Mouse (Mus musculus) left cerebral cortex, postnatal 10 days (tissue): ENCODE results near the gene Rfxank. TPM values are rescaled to one million over a fixed set of nuclear protein-coding genes. Genes with fewer than 3 reads are reported as not detected.
A peak's percentile ranks its signal among the peaks of the same experiment; 100 is the strongest.

Source experiments
- DNase-seq, 2 experiments: peaks; one replicate each; pipeline ENCODE4 v3.0.0; 2021 to 2022; ENCODE audit warnings: low spot score in 2 of 2, mixed read lengths in 1 of 2; ENCODE audit errors: extremely low spot score in 1 of 2
- intact Hi-C: fragments of 180-260 bp; cut with DNase I; formaldehyde crosslinking; loops from one replicate; pipeline ENCODE4 v1.15.1; 2025
- total RNA-seq, 2 experiments: library from RNA; stranded (reverse); gene quantifications; 2 replicates each; pipeline ENCODE4 v1.2.3; 2021

Gene Rfxank
- total RNA-seq, result 10 to 100 TPM in 1 of 2 experiments, 1 to 10 TPM in 1; 8.3 to 10.9 TPM

- intact Hi-C loops, result no loop called here
- DNase-seq, result peak; percentile 97 to 99
Measured at GRCm38 (mm10) chr8:70139026-70139857, at the start of gene Rfxank, which contains the start of the genes Borcs8 and Mef2b. Gene Rfxank, minus strand, starts transcription at chr8:70139154. Gene Borcs8, plus strand, starts transcription at chr8:70139499. Gene Mef2b, plus strand, starts transcription at chr8:70139711.

DNA sequence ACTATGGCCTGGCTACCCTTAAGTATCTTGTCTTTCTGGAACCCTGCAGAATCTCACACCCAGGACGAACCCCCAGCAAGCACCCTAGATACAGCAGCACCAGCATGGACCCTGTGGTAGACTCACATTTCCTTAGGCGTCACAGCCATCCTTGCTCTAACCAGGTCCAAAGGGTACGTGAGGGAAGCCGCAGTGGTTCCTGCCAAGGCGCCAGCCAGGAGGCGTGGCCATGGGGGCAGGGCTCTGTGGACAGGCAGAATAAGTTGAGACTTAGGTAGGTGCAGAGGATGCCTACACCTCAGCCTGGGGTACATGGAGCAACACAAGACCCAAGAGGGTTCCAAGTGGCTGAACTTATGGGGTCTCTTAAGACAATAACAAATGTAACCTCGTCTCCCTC lies 49.8 kb upstream of the Rfxank start:
- intact Hi-C loops, result no loop called here
- DNase-seq, result no peak

GRCm38 (mm10) chr8:70183194-70183593 lies 44.2 kb upstream of the Rfxank start:
- no peak for DNase-seq
- intact Hi-C loops, result no loop called here

DNA sequence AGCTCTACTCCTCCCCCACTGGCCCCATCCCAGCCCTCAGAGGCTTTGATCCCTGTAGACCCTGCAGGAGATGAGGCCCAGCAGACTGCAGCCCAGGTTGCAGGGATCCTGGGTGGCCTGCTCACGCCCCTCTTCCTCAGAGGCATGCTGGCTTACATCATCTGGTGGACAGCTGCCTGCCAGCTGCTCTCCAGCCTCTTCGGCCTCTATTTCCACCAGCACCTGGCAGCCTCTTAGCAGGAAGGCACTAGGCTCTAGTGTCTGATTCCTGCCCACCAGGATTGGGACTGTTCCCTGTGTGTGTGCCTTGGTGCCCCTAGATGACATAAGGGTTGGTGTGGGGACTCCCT lies 42.9 kb upstream of the Rfxank start:
- intact Hi-C loops, result no loop called here
- DNase-seq, result no peak

GRCm38 (mm10) chr8:70181212-70181902 lies 42.4 kb upstream of the Rfxank start:
- intact Hi-C loops, result no loop called here

GRCm38 (mm10) chr8:70179082-70179481 lies 40.1 kb upstream of the Rfxank start:
- intact Hi-C loops, result no loop called here

More at GRCm38 (mm10) chr8:70181212-70181902, 42.4 kb upstream of the Rfxank start:
- DNase-seq, result no peak

GRCm38 (mm10) chr8:70178231-70178630 lies 39.3 kb upstream of the Rfxank start:
- no peak for DNase-seq
- intact Hi-C loops, result no loop called here

More at GRCm38 (mm10) chr8:70179082-70179481, 40.1 kb upstream of the Rfxank start:
- no peak for DNase-seq

DNA sequence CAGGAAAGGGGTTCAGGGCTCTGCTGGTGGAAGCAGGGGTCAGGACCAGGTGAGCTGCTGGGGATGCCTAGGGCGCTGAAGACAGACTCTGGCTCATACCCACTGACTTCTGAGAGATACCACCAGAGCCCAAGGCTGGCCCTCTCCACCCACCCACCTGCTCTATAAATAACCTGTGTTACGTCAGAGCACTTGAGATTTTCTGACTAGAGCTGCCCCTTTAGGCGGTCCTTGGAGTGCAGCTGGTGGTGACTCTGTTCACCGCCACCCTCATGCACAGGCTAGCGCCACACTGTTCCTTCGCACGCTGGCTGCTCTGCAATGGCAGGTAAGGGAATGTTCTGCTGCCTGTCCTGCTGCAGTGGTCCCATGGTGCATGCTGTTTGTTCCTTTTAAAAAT lies 35.1 kb upstream of the Rfxank start:
- intact Hi-C loops, result no loop called here
- DNase-seq, result no peak

GRCm38 (mm10) chr8:70173320-70173719 lies 34.4 kb upstream of the Rfxank start:
- intact Hi-C loops, result no loop called here
- DNase-seq, result no peak

DNA sequence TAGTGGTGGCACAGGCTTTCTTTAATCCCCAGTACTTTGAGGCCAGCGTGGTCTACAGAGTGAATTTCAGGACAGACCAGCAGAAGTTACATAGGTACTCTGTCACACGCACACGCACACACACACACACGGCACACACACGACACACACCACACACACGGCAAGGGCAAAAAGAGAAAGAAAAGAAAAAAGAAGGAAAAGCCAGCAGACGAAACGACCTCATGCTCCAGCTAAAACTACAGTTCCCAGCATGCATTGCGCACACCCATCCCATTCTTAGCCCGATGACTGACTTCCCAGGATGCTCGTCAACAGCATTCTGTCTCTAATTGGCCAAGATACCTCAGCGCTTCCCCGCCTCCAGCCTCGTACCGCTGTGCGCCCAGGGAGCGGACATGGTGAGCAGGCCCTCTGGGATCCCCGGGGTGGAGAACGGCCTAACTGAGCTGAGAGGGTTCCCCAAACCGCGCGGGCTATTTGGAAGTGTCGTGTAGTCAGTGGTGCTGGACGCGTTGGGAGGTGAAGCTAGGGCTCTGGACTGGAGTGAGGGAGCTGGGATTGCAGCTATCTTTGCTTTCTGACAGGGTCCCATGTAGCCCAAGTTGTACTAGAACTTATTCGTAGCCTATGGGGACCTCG lies 33.2 kb upstream of the Rfxank start, which contains the start of gene Tmem161a:
Gene Tmem161a (plus strand): TSS at position 314 of the 639 bp plus-strand sequence.
- intact Hi-C loops, result no loop called here
- peak; percentile 93 to 94 for DNase-seq

GRCm38 (mm10) chr8:70171240-70171639 lies 32.3 kb upstream of the Rfxank start:
- no peak for DNase-seq
- intact Hi-C loops, result no loop called here

GRCm38 (mm10) chr8:70170748-70171147 lies 31.8 kb upstream of the Rfxank start:
- intact Hi-C loops, result no loop called here

GRCm38 (mm10) chr8:70170116-70170515 lies 31.2 kb upstream of the Rfxank start:
- intact Hi-C loops, result no loop called here
- no peak for DNase-seq

More at GRCm38 (mm10) chr8:70170748-70171147, 31.8 kb upstream of the Rfxank start:
- DNase-seq, result no peak

DNA sequence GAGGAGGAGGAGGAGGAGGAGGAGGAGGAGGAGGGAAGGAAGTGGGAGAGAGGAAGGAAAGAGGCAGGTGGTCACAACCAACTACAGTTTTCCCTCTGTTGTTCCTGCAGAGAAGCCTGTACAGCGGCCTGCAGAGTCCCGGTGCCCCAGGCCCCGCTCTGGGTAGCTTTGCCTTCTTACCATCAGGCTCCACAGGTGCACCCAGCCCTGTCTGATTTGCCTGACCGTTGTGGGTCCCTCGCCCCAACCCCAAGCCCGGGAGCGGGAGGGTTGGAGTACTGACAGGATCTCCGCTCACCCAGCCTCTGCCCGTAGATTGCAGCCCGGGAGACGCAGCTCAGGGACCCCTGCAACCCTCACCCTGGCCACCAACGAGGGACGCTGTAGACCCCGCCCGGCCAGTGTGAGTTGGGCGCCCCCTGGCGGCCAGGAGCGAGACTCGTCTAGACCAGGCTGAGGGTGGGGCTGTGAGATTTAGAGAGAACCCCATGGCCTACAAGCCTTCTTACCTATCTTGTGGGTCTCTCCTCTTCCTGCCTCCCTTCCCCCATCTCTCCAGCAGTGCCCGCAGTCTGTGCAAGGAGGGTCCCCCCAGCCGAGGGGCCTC lies 27.7 kb upstream of the Rfxank start:
- peak in 1 of 2 experiments; percentile 75 for DNase-seq
- intact Hi-C loops, result loop anchor here (5.0 to 10.0 kb wide), 3 partner anchors 34 to 252 kb away; partner anchors contain the start of gene Nr2c2ap

DNA sequence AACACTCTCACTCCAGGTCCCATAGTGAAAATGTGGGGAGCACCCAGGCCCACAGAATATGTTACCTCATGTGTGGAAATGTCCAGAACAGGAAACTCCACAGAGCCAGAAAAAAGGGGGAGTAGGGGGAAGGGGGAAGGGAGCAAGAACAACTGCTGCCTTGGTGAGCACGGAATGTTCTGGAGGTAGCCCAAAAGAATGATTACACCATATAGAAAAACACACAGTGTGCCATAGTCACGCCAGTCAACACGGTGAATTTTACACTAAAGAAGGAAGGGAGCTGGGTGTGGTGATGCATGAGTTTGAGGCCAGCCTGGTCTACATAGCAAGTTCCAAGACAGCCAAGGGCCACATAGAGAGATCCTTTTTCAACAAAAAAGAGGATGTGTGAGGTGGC lies 24.4 kb upstream of the Rfxank start:
- no peak for DNase-seq
- intact Hi-C loops, result loop anchor here (10.0 kb wide), 1 partner anchor 249 kb away; no protein-coding TSS in a partner anchor

DNA sequence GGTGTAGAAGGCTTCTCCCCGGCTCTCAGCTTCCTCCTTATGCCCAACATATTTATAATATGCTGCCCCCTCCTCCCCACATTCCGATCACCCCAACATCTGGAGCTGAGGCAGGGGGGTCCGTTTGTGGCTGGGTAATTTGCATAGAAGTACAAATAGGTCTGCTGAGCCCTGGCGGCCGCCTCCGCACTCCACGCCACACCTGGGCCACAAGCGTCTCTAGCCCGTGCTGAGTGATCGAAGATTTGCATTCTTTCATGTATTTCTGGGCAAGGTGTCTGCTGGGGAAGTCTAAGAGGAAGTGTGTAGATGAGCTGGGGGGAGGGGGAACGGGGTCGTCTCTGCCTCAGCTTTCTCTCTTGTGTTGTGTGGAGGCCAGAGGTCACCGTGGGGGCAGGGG lies 21.1 kb upstream of the Rfxank start:
- DNase-seq, result no peak
- intact Hi-C loops, result loop anchor here (10.0 kb wide), 1 partner anchor 245 kb away; no protein-coding TSS in a partner anchor

- intact Hi-C loops, result no loop called here
- no peak for DNase-seq
Measured at GRCm38 (mm10) chr8:70159211-70159610, 20.3 kb upstream of the Rfxank start.

- intact Hi-C loops, result no loop called here
- DNase-seq, result peak; percentile 38 to 83
Measured at GRCm38 (mm10) chr8:70158069-70158853, 19.3 kb upstream of the Rfxank start.
